Mouse (Mus musculus) heart, embryonic 13.5 days (tissue): Measurements from ENCODE around the gene C1galt1. TPM values are rescaled to one million over a fixed set of nuclear protein-coding genes. Genes with fewer than 3 reads are reported as not detected.

ENCODE experiments used
- ATAC-seq: fragments of 200-750 bp; cut with Nextera tagmentation; 2 replicates; pipeline ENCODE4 v1.8.0; 2017; ENCODE audit warnings: moderate TSS enrichment; ENCODE audit not compliant: insufficient number of reproducible peaks, low FRiP score, low TSS enrichment; ENCODE audit errors: extremely low read depth
- H3K27ac ChIP-seq: fragments of 300-500 bp; sonication (generic); replicated peaks from 2 replicates; pipeline ENCODE4 v1.5.1; 2015; ENCODE audit warnings: moderate library complexity, mild to moderate bottlenecking, inconsistent platforms
- H3K27me3 ChIP-seq: fragments of 300-500 bp; sonication (generic); replicated peaks from 2 replicates; pipeline ENCODE4 v1.6.1; 2015; ENCODE audit warnings: mild to moderate bottlenecking, inconsistent platforms
- H3K36me3 ChIP-seq: fragments of 300-500 bp; sonication (generic); 2 replicates; pipeline ENCODE4 v1.6.1; 2015; ENCODE audit warnings: mild to moderate bottlenecking, inconsistent platforms
- H3K4me1 ChIP-seq: fragments of 300-500 bp; sonication (generic); 2 replicates; pipeline ENCODE4 v1.6.1; 2015; ENCODE audit warnings: inconsistent platforms
- H3K4me2 ChIP-seq: fragments of 300-500 bp; sonication (generic); 2 replicates; pipeline ENCODE4 v1.6.1; 2015; ENCODE audit warnings: inconsistent platforms, mild to moderate bottlenecking, moderate library complexity
- H3K4me3 ChIP-seq: fragments of 300-500 bp; sonication (generic); 2 replicates; pipeline ENCODE4 v1.5.1; 2015; ENCODE audit warnings: moderate library complexity, mild to moderate bottlenecking, inconsistent platforms
- H3K9ac ChIP-seq: fragments of 300-500 bp; sonication (generic); 2 replicates; pipeline ENCODE4 v1.6.1; 2015; ENCODE audit warnings: inconsistent platforms, mild to moderate bottlenecking, moderate library complexity
- H3K9me3 ChIP-seq: fragments of 300-500 bp; sonication (generic); 2 replicates; pipeline ENCODE4 v1.6.1; 2016; ENCODE audit warnings: inconsistent platforms
- WGBS: fragments of 180-500 bp; shearing (Covaris S2); methylation state at CpG from one replicate; pipeline ENCODE4 v1.1.7; 2015; ENCODE audit warnings: mixed read lengths; 5-methylcytosine and 5-hydroxymethylcytosine counted together
- polyA plus RNA-seq: library from polyadenylated mRNA; unstranded; fragments of >200 nt; fragmentation: Nextera tagmentation; extraction: Ambion mirVana; gene quantifications from 2 replicates; pipeline ENCODE4 v1.2.1, GENCODE M21; 2015

C1galt1 gene
- polyA plus RNA-seq, 1 experiment from 2014 or later, result 2.8 TPM

DNA sequence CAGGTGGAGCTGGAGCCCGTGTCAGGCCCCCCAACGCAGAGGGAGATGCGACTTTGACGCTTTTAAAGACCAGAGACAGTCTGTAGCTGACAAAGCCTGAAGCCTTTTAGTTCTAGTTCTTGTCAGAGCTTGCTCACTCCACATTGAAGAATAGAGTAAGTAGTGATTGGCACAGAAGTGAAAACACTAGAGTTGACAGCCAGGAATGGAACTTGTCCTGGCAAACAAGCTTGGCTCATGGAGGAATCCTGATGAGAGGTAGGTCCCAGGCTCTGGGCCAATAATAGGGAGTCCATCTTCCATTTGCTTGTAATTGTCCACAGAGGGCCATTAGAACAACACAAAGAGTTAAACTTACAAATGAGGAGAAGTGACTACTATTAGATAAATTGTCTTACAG lies 18.7 kb downstream of the C1galt1 start:
- Histone ChIP-seq H3K9me3 (no peaks in the 10 kb centered on the region), H3K36me3 (peaks cover 39% of the 10 kb centered on the region), H3K9ac (no peak overlapping the region), H3K4me1 (peaks cover 46% of the 10 kb centered on the region), H3K27me3 (no peaks in the 10 kb centered on the region), H3K27ac (peak overlapping the region; percentile 70), H3K4me2 (no peak overlapping the region), H3K4me3 (no peak overlapping the region)
- WGBS, result 74% methylated on average over 4 of the region's 4 CpGs
- no peak for ATAC-seq

DNA sequence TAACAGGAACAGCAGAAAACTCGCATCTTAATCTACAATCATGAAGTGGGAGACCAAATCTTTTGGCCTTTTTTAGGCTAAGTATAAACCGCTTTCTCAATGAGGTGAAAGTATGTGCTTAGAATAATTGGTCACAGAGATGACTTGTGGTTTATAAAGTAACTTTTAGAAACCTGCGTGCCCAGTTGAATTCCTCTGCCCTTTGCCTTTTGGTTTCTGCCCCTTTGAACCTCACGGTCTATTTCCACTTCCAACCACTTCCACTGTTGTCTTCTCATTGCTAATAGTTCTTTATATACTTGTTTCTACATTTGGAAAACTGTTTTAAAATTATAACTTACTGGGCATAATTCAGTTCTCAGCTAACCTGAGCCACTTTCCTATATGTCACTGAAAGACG lies 32.2 kb downstream of the C1galt1 start:
- whole genome bisulfite sequencing, result 89% methylated on average over 5 of the region's 5 CpGs

DNA sequence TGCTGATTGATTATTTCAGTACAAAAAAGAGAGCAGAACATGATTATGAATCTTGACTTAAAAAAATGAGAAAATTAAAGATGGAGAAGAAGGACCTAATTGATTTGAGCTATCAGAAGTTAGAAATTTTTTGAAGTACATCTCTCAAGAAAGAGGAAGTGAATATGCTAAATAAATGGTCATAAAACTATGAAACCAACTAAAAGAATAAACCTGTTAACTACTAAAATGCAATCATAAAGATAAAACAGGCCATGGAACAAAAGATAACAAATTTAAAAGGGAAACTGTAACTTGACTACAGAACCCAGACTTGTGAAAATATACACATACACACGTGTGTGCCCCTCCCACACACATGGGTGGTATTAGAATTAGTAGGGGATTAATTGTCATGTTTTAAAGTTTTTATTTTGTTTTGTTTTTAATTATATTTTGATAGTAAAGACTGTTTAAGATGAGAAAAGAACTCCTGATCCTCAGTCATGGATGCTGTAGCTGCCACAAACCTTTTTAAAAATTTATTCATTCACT lies 37.0 kb downstream of the C1galt1 start:
- ATAC-seq, result no peak
- Histone ChIP-seq H3K9me3 (no peaks in the 10 kb centered on the region), H3K27me3 (no peaks in the 10 kb centered on the region), H3K9ac (no peak overlapping the region), H3K36me3 (no peaks in the 10 kb centered on the region), H3K4me2 (no peak overlapping the region), H3K4me3 (no peak overlapping the region), H3K4me1 (no peaks in the 10 kb centered on the region), H3K27ac (no peak overlapping the region)
- WGBS, result 65% methylated on average over 1 of the region's 1 CpGs

More for the DNA sequence above, 32.2 kb downstream of the C1galt1 start:
- no peak for ATAC-seq
- Histone ChIP-seq H3K27me3 (no peaks in the 10 kb centered on the region), H3K4me3 (no peak overlapping the region), H3K27ac (no peak overlapping the region), H3K4me2 (no peak overlapping the region), H3K9ac (no peak overlapping the region), H3K4me1 (no peaks in the 10 kb centered on the region), H3K36me3 (peaks cover 7% of the 10 kb centered on the region; the same call in 1 of the 2 replicates), H3K9me3 (no peaks in the 10 kb centered on the region)

DNA sequence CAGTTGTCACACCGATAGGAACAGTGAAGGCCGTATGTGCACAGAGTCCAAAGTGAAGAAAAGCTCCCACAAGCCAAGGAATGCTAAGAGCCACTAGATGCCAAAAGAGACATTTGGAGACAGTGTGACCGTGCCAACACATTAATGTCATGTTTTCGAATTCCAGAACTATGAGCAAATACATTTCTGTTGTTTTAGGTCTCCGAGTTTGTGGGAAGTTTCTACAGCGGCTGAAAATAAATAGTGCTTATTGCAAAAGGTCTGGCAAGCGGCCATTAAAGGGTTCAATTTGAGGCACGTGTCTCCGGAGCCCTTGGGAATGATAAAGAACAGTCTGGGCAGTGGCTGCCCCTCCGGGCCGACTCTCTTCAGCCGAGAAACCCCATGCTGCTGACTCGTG lies 37.9 kb downstream of the C1galt1 start:
- Histone ChIP-seq H3K4me1 (no peaks in the 10 kb centered on the region), H3K27me3 (no peaks in the 10 kb centered on the region), H3K9ac (no peak overlapping the region), H3K9me3 (no peaks in the 10 kb centered on the region), H3K36me3 (no peaks in the 10 kb centered on the region), H3K4me2 (peak overlapping the region; percentile 34), H3K27ac (0 out of 2 replicates have a peak overlapping the region, but pooled peaks have one; percentile 4), H3K4me3 (no peak overlapping the region)
- 52% methylated on average over 13 of the region's 13 CpGs for WGBS
- ATAC-seq, result no peak

DNA sequence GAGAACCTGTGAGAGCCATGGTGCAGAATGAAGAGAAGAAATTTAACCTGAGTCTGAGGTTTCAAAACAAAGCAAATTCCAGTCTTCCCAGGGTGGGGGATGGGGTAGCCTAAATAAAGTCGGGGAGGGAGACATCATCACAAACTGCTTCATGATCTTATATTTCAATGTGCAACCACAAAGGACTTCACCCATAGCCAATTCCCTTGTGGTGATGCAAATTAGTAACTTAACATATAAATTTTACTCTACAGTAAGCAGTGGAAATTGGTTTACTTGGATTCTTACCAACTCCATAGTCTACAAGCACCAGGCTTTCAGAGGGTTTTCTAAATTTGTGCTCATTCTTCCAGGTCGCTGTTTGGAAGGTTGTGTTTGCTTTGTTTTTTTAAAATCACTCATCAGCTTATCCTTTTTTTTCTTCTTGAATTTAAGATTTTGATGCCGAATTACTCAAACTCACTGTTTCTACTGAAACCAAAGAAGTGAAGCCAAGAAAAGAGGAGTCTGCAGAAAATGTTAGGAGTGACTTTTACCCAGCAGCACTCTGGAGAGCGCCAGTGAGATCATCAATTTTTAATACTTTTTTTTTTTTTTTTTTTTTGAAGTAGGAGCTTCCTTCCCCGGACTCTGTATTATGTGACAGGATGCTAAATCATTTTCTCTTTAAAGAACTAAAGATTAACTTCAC lies 41.5 kb downstream of the C1galt1 start:
- 63% methylated on average over 5 of the region's 5 CpGs for WGBS
- no peak for ATAC-seq
- Histone ChIP-seq H3K4me2 (no peak overlapping the region), H3K9ac (no peak overlapping the region), H3K9me3 (no peaks in the 10 kb centered on the region), H3K36me3 (no peaks in the 10 kb centered on the region), H3K4me3 (no peak overlapping the region), H3K27me3 (no peaks in the 10 kb centered on the region), H3K4me1 (no peaks in the 10 kb centered on the region), H3K27ac (no peak overlapping the region)

DNA sequence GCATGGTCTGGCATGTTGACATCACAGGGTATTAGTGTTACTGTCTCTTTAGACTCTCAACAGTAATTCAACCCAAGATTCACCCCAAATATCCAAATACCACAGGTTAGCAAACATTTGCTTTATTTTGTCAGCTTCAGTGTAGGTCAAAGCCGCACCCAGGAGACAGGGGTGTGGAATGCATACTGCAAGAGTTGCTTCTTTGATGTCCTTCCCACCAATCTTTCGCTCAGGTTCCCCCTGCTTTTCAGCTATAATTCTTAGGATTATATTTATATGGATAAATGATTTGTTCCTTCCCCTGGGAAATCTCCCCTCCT lies 42.0 kb downstream of the C1galt1 start:
- Histone ChIP-seq H3K9ac (no peak overlapping the region), H3K36me3 (no peaks in the 10 kb centered on the region), H3K4me2 (no peak overlapping the region), H3K4me1 (no peaks in the 10 kb centered on the region), H3K4me3 (no peak overlapping the region), H3K27me3 (no peaks in the 10 kb centered on the region), H3K9me3 (no peaks in the 10 kb centered on the region), H3K27ac (no peak overlapping the region)
- ATAC-seq, result no peak
- 69% methylated on average over 2 of the region's 2 CpGs for WGBS

DNA sequence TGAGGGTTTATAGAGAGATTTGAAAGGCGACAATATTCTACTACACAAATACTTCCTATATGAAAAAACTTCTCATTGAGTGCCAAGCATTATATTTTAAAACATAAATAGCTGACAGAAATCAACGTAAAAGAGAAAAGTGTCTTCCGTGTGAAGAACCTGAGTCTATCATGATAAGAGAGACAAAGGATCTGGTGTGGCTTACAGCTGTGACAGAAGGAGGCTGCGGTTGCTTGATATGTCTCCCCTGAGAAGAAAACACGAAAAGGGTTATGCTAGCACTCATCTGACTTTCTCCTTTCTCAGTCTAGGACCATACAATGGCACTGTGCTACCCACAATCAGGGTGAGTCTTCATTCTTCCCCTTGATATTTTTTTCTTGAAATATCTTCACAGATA lies 51.7 kb downstream of the C1galt1 start:
- no peak for ATAC-seq
- H3K9ac ChIP-seq, result no peak overlapping the region
- WGBS, result 68% methylated on average over 5 of the region's 5 CpGs
- no peak overlapping the region for H3K4me2 ChIP-seq
- H3K4me1 ChIP-seq, result no peaks in the 10 kb centered on the region
- no peaks in the 10 kb centered on the region for H3K27me3 ChIP-seq
- H3K9me3 ChIP-seq, result no peaks in the 10 kb centered on the region
- H3K4me3 ChIP-seq, result no peak overlapping the region
- H3K27ac ChIP-seq, result no peak overlapping the region
- no peaks in the 10 kb centered on the region for H3K36me3 ChIP-seq

DNA sequence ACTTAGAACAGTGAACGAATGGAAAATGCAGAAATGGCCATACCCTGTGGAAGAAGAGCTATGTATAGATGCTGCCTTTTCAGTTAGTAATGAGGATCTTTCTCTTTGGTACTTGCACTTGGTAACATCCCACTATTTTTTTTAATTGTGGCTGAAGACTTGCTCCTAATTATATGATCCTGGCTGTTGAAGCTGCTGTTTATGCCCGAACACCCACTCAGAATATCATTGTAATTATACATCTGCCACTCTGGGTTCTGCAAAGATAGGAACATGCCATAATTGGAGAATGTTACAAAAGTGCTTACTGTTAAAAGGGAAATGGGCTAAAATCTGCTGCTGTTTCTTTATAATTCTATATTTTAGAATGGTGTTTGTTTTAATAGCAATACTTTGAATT lies 67.4 kb downstream of the C1galt1 start:
- no peak overlapping the region for H3K4me3 ChIP-seq
- WGBS, result 59% methylated on average over 2 of the region's 2 CpGs
- no peak overlapping the region for H3K9ac ChIP-seq
- ATAC-seq, result no peak
- no peaks in the 10 kb centered on the region for H3K9me3 ChIP-seq
- H3K4me1 ChIP-seq, result no peaks in the 10 kb centered on the region
- no peaks in the 10 kb centered on the region for H3K36me3 ChIP-seq
- H3K4me2 ChIP-seq, result no peak overlapping the region
- H3K27me3 ChIP-seq, result no peaks in the 10 kb centered on the region
- H3K27ac ChIP-seq, result no peak overlapping the region

Other genes with a start within 250 kb of the C1galt1 start
- 27.2 and 33.4 TPM in 2 replicates for gene Asns, start 151.6 kb upstream of the C1galt1 start, polyA plus RNA-seq